8 mouse cellular contexts compared by ENCODE assay signal in genomic region chr1:147343276-147343953, GRCm38 (mm10).
DNase-seq lines count a peak whose midpoint lies in the region; ATAC-seq and TF ChIP-seq lines count a peak whose summit lies in the region.

No protein-coding gene starts in this region.

- no peaks in the 10 kb centered on the region for H3K36me3 ChIP-seq in lung, embryonic 14.5 days (ENCODE audit: insufficient read depth)
- H3K36me3 ChIP-seq in intestine, postnatal 0 days (ENCODE audit: control insufficient read depth, insufficient read depth): no peaks in the 10 kb centered on the region

- H3K9ac ChIP-seq in lung, embryonic 14.5 days: no peak overlapping the region
- no peak overlapping the region for H3K9ac ChIP-seq in intestine, postnatal 0 days (ENCODE audit: low read depth, low read length)

- H3K4me2 ChIP-seq in lung, embryonic 14.5 days: no peak overlapping the region
- no peak overlapping the region for H3K4me2 ChIP-seq in intestine, postnatal 0 days (replicated peaks; ENCODE audit: low read depth)

- TF ChIP-seq CTCF in lung, embryonic 14.5 days (IDR thresholded peaks at IDR 0.05; ENCODE audit: low read depth): no peak
- TF ChIP-seq CTCF in layer of hippocampus, adult 2 months (conservative IDR thresholded peaks at IDR 0.05): no peak
- no peak for TF ChIP-seq CTCF in intestine, postnatal 0 days (IDR thresholded peaks at IDR 0.05; ENCODE audit: low read depth)

- intact Hi-C loops in gastrocnemius, postnatal 14 days (cut with DNase I; ENCODE audit: low total_unique reads): no loop called here

- no peaks in the 10 kb centered on the region for H3K9me3 ChIP-seq in lung, embryonic 14.5 days (ENCODE audit: low read depth, low read length)
- H3K9me3 ChIP-seq in intestine, postnatal 0 days (ENCODE audit: control insufficient read depth): no peaks in the 10 kb centered on the region

- H3K4me1 ChIP-seq in lung, embryonic 14.5 days (ENCODE audit: insufficient read depth): no peaks in the 10 kb centered on the region
- no peaks in the 10 kb centered on the region for H3K4me1 ChIP-seq in intestine, postnatal 0 days (replicated peaks; ENCODE audit: control insufficient read depth, insufficient read depth, low read length)

- 86% methylated on average over 9 of the region's 9 CpGs for WGBS in lung, embryonic 14.5 days
- WGBS in intestine, postnatal 0 days: 90% methylated on average over 9 of the region's 9 CpGs

- H3K27me3 ChIP-seq in lung, embryonic 14.5 days (ENCODE audit: insufficient read depth, low read length): no peaks in the 10 kb centered on the region
- no peaks in the 10 kb centered on the region for H3K27me3 ChIP-seq in intestine, postnatal 0 days (replicated peaks; ENCODE audit: control insufficient read depth, insufficient read depth, low read length)

- no peak overlapping the region for H3K4me3 ChIP-seq in lung, embryonic 14.5 days (ENCODE audit: low read depth, low read length)
- H3K4me3 ChIP-seq in layer of hippocampus, adult 2 months: no peak overlapping the region
- H3K4me3 ChIP-seq in intestine, postnatal 0 days (ENCODE audit: low read depth, low read length): no peak overlapping the region

- no peak overlapping the region for H3K27ac ChIP-seq in lung, embryonic 14.5 days (ENCODE audit: low read depth)
- no peak overlapping the region for H3K27ac ChIP-seq in layer of hippocampus, adult 2 months
- no peak overlapping the region for H3K27ac ChIP-seq in intestine, postnatal 0 days (ENCODE audit: low read depth, low read length)

- no peak for ATAC-seq in lung, embryonic 14.5 days (ENCODE audit: insufficient read depth)
- ATAC-seq in intestine, postnatal 0 days: no peak

- DNase-seq in lung, embryonic 14.5 days: peak; percentile 4
- no peak for DNase-seq in lung, postnatal 10 days
- DNase-seq in cerebellum, postnatal 25 days: peak; percentile 91 to 94
- peak; percentile 85 for DNase-seq in layer of hippocampus, adult 2 months (ENCODE audit: low spot score in 2 of 2)
- peak; percentile 80 to 82 for DNase-seq in right cerebral cortex, postnatal 10 days (ENCODE audit: low spot score in 2 of 2)
- DNase-seq in gastrocnemius, postnatal 14 days: no peak
- no peak for DNase-seq in spleen, postnatal 10 days (ENCODE audit: low spot score in 2 of 2)

Comparison
In these comparisons a context has a peak if more than half of its experiments do, and no peak if none do; other contexts are left out.
1. DNase-seq: peak in lung, embryonic 14.5 days (single experiment), cerebellum, postnatal 25 days (2 of 2), layer of hippocampus, adult 2 months (2 of 2) and right cerebral cortex, postnatal 10 days (2 of 2); none in lung, postnatal 10 days (single experiment), gastrocnemius, postnatal 14 days (single experiment) and spleen, postnatal 10 days (0 of 2).